Mouse (Mus musculus) stomach, postnatal 0 days (tissue): ENCODE data around the gene Gm45233.

Experiments used
- CTCF ChIP-seq: IDR thresholded peaks from 2 replicates; pipeline ENCODE4 v1.5.1; 2016; ENCODE audit warnings: antibody characterized with exemption, low read depth, mild to moderate bottlenecking, moderate library complexity
- EP300 ChIP-seq: optimal IDR thresholded peaks from 2 replicates; pipeline ENCODE3; 2016; ENCODE audit warnings: antibody characterized with exemption

GRCm38 (mm10) chr7:43443917-43444293, at the start of gene Gm45233, which contains the start of gene Etfb:
- TF ChIP-seq CTCF, result peak; percentile 23
- no peak for TF ChIP-seq EP300
